14 mouse cellular contexts compared by ENCODE assay signal in the genomic region with DNA sequence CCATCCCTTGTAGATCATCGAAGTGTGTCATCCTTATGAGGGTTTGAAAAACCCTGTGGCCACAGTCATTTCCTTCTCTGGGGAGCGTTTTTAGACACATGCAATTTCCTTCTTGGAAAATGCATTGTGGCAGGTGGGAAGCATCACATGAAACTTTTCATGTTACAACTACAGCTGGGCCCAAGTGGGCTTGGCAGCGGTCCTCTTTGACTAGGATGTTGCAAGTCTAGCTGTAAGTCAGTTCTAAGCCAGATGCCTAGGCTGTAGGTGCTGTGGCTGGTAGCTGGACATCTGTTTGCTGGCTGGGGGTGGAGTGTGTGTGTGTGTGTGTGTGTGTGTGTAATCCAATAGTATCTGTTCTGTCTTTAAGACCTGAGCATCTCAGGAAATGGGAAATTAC. TPM values are rescaled to one million over a fixed set of nuclear protein-coding genes. Genes with fewer than 3 reads are reported as not detected.
A peak's percentile ranks its signal among the peaks of the same experiment; 100 is the strongest.
DNase-seq lines count a peak whose midpoint lies in the region; ATAC-seq and TF ChIP-seq lines count a peak whose summit lies in the region.
"Had no signal": no experiment of that assay in that cellular context is flagged by ENCODE, and none has a peak within 500 bp of the region (broad histone marks: within the 10 kb centered on the region; RNA-seq: fewer than 3 reads in every experiment).

No protein-coding gene starts in this region.

- no peak overlapping the region for H3K9ac ChIP-seq in lung, postnatal 0 days (replicated peaks; ENCODE audit: low read depth)
- H3K9ac ChIP-seq: kidney, embryonic 15.5 days; liver, postnatal 0 days had no signal

- H3K4me2 ChIP-seq in lung, postnatal 0 days (replicated peaks; ENCODE audit: low read depth, low read length): no peak overlapping the region
- H3K4me2 ChIP-seq: kidney, embryonic 15.5 days had no signal

- no peaks in the 10 kb centered on the region for H3K4me1 ChIP-seq in lung, postnatal 0 days (ENCODE audit: insufficient read depth, low read depth, low read length)

- peak; percentile 59; the same call in 1 of the 2 replicates for TF ChIP-seq EP300 in lung, postnatal 0 days (IDR thresholded peaks at IDR 0.05)

- intact Hi-C loops in heart, postnatal 25 days (cut with DNase I): no loop called here

- no peak overlapping the region for H3K27ac ChIP-seq in lung, postnatal 0 days (ENCODE audit: low read length)
- H3K27ac ChIP-seq: kidney, embryonic 15.5 days; midbrain, embryonic 10.5 days had no signal

- H3K36me3 ChIP-seq in lung, postnatal 0 days (ENCODE audit: insufficient read depth, low read length): no peaks in the 10 kb centered on the region
- H3K36me3 ChIP-seq: G1E; kidney, embryonic 15.5 days; midbrain, embryonic 10.5 days had no signal

- TF ChIP-seq CTCF in lung, postnatal 0 days (IDR thresholded peaks at IDR 0.05): no peak

- no peak overlapping the region for H3K4me3 ChIP-seq in lung, postnatal 0 days (ENCODE audit: low read depth, low read length)
- H3K4me3 ChIP-seq: kidney, embryonic 15.5 days; midbrain, embryonic 10.5 days had no signal

- DNase-seq in heart, adult 8-10 months (ENCODE audit: low spot score): peak; percentile 34
- DNase-seq in heart, postnatal 25 days (ENCODE audit: low spot score): no peak
- peak; percentile 32 for DNase-seq in right cerebral cortex, adult 18-20 months
- no peak for DNase-seq in right cerebral cortex, postnatal 4 days
- DNase-seq in lung, postnatal 0 days (ENCODE audit: low spot score): peak; percentile 67
- no peak for DNase-seq in cerebellum, postnatal 25 days
- DNase-seq in c-Kit-positive CD71-positive TER-119-positive erythroid progenitor cells, embryonic 14.5 days (ENCODE audit: low spot score): no peak
- DNase-seq: cerebellum, adult 2 months; gastrocnemius, postnatal 10 days; liver, postnatal 0 days had no signal

- no peaks in the 10 kb centered on the region for H3K27me3 ChIP-seq in lung, postnatal 0 days (replicated peaks; ENCODE audit: insufficient read depth, low read length)
- H3K27me3 ChIP-seq: kidney, embryonic 15.5 days had no signal

- peak; percentile 79 for ATAC-seq in lung, postnatal 0 days
- ATAC-seq: forebrain, embryonic 16.5 days; liver, postnatal 0 days had no signal

- H3K9me3 ChIP-seq in lung, postnatal 0 days (ENCODE audit: low read length): no peaks in the 10 kb centered on the region
- H3K9me3 ChIP-seq: kidney, embryonic 15.5 days; midbrain, embryonic 10.5 days had no signal

- WGBS in lung, postnatal 0 days: 54% methylated on average over 3 of the region's 3 CpGs

RNA-seq across cellular contexts. Expression of a gene that starts 26.4 kb away (rescaled TPM):
- 10 to 100 TPM; 15.4 to 23.0 (median 21.3) TPM for total RNA-seq in heart, adult 8-10 months (2022)
- 10 to 100 TPM; 18.1 to 18.7 TPM for total RNA-seq in heart, postnatal 25 days (2021)
- 9.7 and 13.9 TPM in 2 replicates for polyA plus RNA-seq in lung, postnatal 0 days (2015; fragmentation: Nextera tagmentation; extraction: Ambion mirVana)
- polyA plus RNA-seq: G1E had no signal

Comparison
In these comparisons a context has a peak if more than half of its experiments do, and no peak if none do; other contexts are left out.
1. DNase-seq: peak in heart, adult 8-10 months (single experiment), right cerebral cortex, adult 18-20 months (single experiment) and lung, postnatal 0 days (single experiment); none in heart, postnatal 25 days (single experiment), right cerebral cortex, postnatal 4 days (single experiment), cerebellum, postnatal 25 days (0 of 2) and c-Kit-positive CD71-positive TER-119-positive erythroid progenitor cells, embryonic 14.5 days (single experiment).